11 mouse cellular contexts compared by ENCODE assay signal in the genomic region with DNA sequence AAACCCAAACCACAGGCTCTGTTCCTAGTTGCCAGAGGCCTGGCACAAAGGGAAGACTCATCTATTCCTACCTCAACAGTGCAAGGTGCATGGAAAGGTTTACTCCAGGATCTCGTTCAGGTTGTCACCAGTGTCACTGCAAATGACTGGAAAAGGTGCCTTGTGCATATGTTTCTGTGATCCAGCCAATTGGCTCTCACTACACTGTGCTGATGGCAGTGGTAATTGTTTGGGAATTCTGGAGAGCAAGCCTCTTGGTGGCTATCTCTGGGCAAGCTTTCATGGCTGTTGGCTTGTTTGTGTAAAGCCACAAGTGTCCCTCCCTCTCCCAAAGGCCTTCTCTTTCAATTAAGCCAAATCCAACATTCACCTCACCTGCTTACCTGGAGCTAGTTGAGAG.
"Had no signal": no experiment of that assay in that cellular context is flagged by ENCODE, and none has a peak within 500 bp of the region (broad histone marks: within the 10 kb centered on the region; RNA-seq: fewer than 3 reads in every experiment).

No protein-coding gene starts in this region.

- H3K4me3 ChIP-seq: left cerebral cortex, adult 2 months; liver, embryonic 13.5 days had no signal

- DNase-seq: kidney, postnatal 10 days; kidney, postnatal 36 days; layer of hippocampus, postnatal 36 days; liver, embryonic 13.5 days; lung, adult 2 months; lung, postnatal 14 days; lung, postnatal 4 days; midbrain, embryonic 14.5 days; thymus, adult 18-20 months; thymus, postnatal 36 days had no signal

- H3K27ac ChIP-seq: left cerebral cortex, adult 2 months; liver, embryonic 13.5 days had no signal
